Mouse (Mus musculus): ENCODE measurements around the gene Pcgf3. TPM values are rescaled to one million over a fixed set of nuclear protein-coding genes. Genes with fewer than 3 reads are reported as not detected.

Gene Pcgf3
- polyA plus RNA-seq, 1 experiment from 2014 or later, result 9.3 TPM

- peak overlapping the region; percentile 26 for H3K4me3 ChIP-seq (ENCODE audit: low read depth, low read length)
- H3K27ac ChIP-seq (ENCODE audit: low read depth, low read length), result no peak overlapping the region
- no peak for TF ChIP-seq CTCF (IDR thresholded peaks at IDR 0.05; ENCODE audit: low read depth)
- no peak for ATAC-seq
- peaks cover 20% of the 10 kb centered on the region for H3K27me3 ChIP-seq (replicated peaks; ENCODE audit: control insufficient read depth, insufficient read depth, low read length)
- H3K36me3 ChIP-seq (ENCODE audit: control insufficient read depth, insufficient read depth), result no peaks in the 10 kb centered on the region
- peak overlapping the region; percentile 55 for H3K4me2 ChIP-seq (replicated peaks; ENCODE audit: low read depth)
- no peaks in the 10 kb centered on the region for H3K9me3 ChIP-seq (ENCODE audit: control insufficient read depth)
- H3K9ac ChIP-seq (ENCODE audit: low read depth, low read length), result no peak overlapping the region
- no peaks in the 10 kb centered on the region for H3K4me1 ChIP-seq (replicated peaks; ENCODE audit: control insufficient read depth, insufficient read depth, low read length)
- WGBS, result 2% methylated on average over 16 of the region's 16 CpGs
Observed at GRCm38 (mm10) chr5:108550207-108550594, 89.2 kb downstream of the Pcgf3 start.

GRCm38 (mm10) chr5:108554041-108554440, 93.0 kb downstream of the Pcgf3 start:
- ATAC-seq, result no peak
- H3K4me2 ChIP-seq (replicated peaks; ENCODE audit: low read depth), result no peak overlapping the region
- H3K9ac ChIP-seq (ENCODE audit: low read depth, low read length), result no peak overlapping the region
- H3K27ac ChIP-seq (ENCODE audit: low read depth, low read length), result no peak overlapping the region
- H3K4me1 ChIP-seq (replicated peaks; ENCODE audit: control insufficient read depth, insufficient read depth, low read length), result no peaks in the 10 kb centered on the region
- H3K36me3 ChIP-seq (ENCODE audit: control insufficient read depth, insufficient read depth), result no peaks in the 10 kb centered on the region
- no peak for TF ChIP-seq CTCF (IDR thresholded peaks at IDR 0.05; ENCODE audit: low read depth)
- 55% methylated on average over 1 of the region's 1 CpGs for WGBS
- no peaks in the 10 kb centered on the region for H3K9me3 ChIP-seq (ENCODE audit: control insufficient read depth)
- no peak overlapping the region for H3K4me3 ChIP-seq (ENCODE audit: low read depth, low read length)
- H3K27me3 ChIP-seq (replicated peaks; ENCODE audit: control insufficient read depth, insufficient read depth, low read length), result peaks cover 16% of the 10 kb centered on the region

Other genes with a start within 250 kb of the Pcgf3 start
- gene Dr1, start 192.3 kb upstream of the Pcgf3 start, polyA plus RNA-seq (2015; fragmentation: Nextera tagmentation; extraction: Ambion mirVana), result 29.8 and 31.8 TPM in 2 replicates
- gene Pigg, start 148.6 kb upstream of the Pcgf3 start, polyA plus RNA-seq (2015; fragmentation: Nextera tagmentation; extraction: Ambion mirVana), result 3.1 and 3.9 TPM in 2 replicates
- gene Gm42517, start 93.3 kb upstream of the Pcgf3 start, polyA plus RNA-seq (2015; fragmentation: Nextera tagmentation; extraction: Ambion mirVana), result 0.07 TPM in 1 of 2 replicates, not detected in the other
- gene Pde6b, start 72.8 kb upstream of the Pcgf3 start, polyA plus RNA-seq (2015; fragmentation: Nextera tagmentation; extraction: Ambion mirVana), result 0.09 and 0.16 TPM in 2 replicates
- 829 and 847 TPM in 2 replicates for gene Atp5k, start 26.8 kb upstream of the Pcgf3 start, polyA plus RNA-seq (2015; fragmentation: Nextera tagmentation; extraction: Ambion mirVana)
- 0.42 and 0.51 TPM in 2 replicates for gene Mfsd7a, start 12.3 kb upstream of the Pcgf3 start, polyA plus RNA-seq (2015; fragmentation: Nextera tagmentation; extraction: Ambion mirVana)
- gene Cplx1, start 88.8 kb downstream of the Pcgf3 start, polyA plus RNA-seq (2015; fragmentation: Nextera tagmentation; extraction: Ambion mirVana), result 2.0 and 2.2 TPM in 2 replicates
- 61.2 and 65.7 TPM in 2 replicates for gene Gak, start 168.5 kb downstream of the Pcgf3 start, polyA plus RNA-seq (2015; fragmentation: Nextera tagmentation; extraction: Ambion mirVana)
- 19.4 and 19.5 TPM in 2 replicates for gene Tmem175, start 168.5 kb downstream of the Pcgf3 start, polyA plus RNA-seq (2015; fragmentation: Nextera tagmentation; extraction: Ambion mirVana)
- gene Idua, start 199.1 kb downstream of the Pcgf3 start, polyA plus RNA-seq (2015; fragmentation: Nextera tagmentation; extraction: Ambion mirVana), result 4.8 and 5.8 TPM in 2 replicates
- 10.3 and 13.6 TPM in 2 replicates for gene Dgkq, start 208.4 kb downstream of the Pcgf3 start, polyA plus RNA-seq (2015; fragmentation: Nextera tagmentation; extraction: Ambion mirVana)
- 1.9 and 2.1 TPM in 2 replicates for gene Slc26a1, start 214.3 kb downstream of the Pcgf3 start, polyA plus RNA-seq (2015; fragmentation: Nextera tagmentation; extraction: Ambion mirVana)
- 14.8 and 14.9 TPM in 2 replicates for gene Fgfrl1, start 231.2 kb downstream of the Pcgf3 start, polyA plus RNA-seq (2015; fragmentation: Nextera tagmentation; extraction: Ambion mirVana)